Mouse (Mus musculus): Measurements from ENCODE around the gene Gm11042.

- no peak for TF ChIP-seq POLR2A (IDR thresholded peaks at IDR 0.05; ENCODE audit: control insufficient read depth in 1 of 2, insufficient read depth in 1 of 2, low read depth in 1 of 2, low read length in 2 of 2, poor library complexity in 1 of 2)
- TF ChIP-seq USF2 (IDR thresholded peaks at IDR 0.05; ENCODE audit: borderline replicate concordance in 1 of 2, insufficient read depth in 1 of 2, low read depth in 1 of 2, low read length in 2 of 2): no peak
- TF ChIP-seq NELFE (IDR thresholded peaks at IDR 0.05; ENCODE audit: low read depth, low read length): no peak
These were observed 32.0 kb downstream of the Gm11042 start for GRCm38 (mm10) chr12:74284020-74284684.

All from MEL (cell line).